Mouse (Mus musculus) G1E (cell line): ENCODE measurements around the gene Dnaaf1.

Experiments
- CTCF ChIP-seq: IDR thresholded peaks from 2 replicates; pipeline ENCODE4 v1.5.1; 2012; ENCODE audit warnings: low read depth, low read length, inconsistent platforms, mixed read lengths
- GATA1 ChIP-seq: IDR thresholded peaks from 2 replicates; pipeline ENCODE4 v1.6.1; 2012; ENCODE audit warnings: borderline replicate concordance, low read length, inconsistent platforms, mixed read lengths
- TAL1 ChIP-seq: conservative IDR thresholded peaks from 2 replicates; pipeline ENCODE4 v1.6.1; 2012; ENCODE audit warnings: low read depth, low read length, inconsistent platforms, mixed read lengths

- TF ChIP-seq CTCF (no peak), GATA1 (no peak), TAL1 (no peak)
Measured at GRCm38 (mm10) chr8:119636766-119637165, 61.7 kb downstream of the Dnaaf1 start.
